Mouse (Mus musculus) layer of hippocampus, adult 2 months (tissue): ENCODE data around the gene Stx12. TPM values are rescaled to one million over a fixed set of nuclear protein-coding genes. Genes with fewer than 3 reads are reported as not detected.

ENCODE experiments used
- DNase-seq, 2 experiments: peaks; one replicate each; pipeline ENCODE4 v3.0.0; 2022; ENCODE audit warnings: low spot score in 2 of 2
- H3K27ac ChIP-seq: fragments of 200-600 bp; 2 replicates; pipeline ENCODE4 v1.8.1; 2022
- H3K4me3 ChIP-seq: fragments of 200-600 bp; 2 replicates; pipeline ENCODE4 v1.8.1; 2022; ENCODE audit warnings: mild to moderate bottlenecking
- CTCF ChIP-seq: fragments of 200-600 bp; conservative IDR thresholded peaks from 2 replicates; pipeline ENCODE4 v1.8.1; 2022; ENCODE audit warnings: antibody characterized with exemption, mild to moderate bottlenecking, moderate library complexity
- total RNA-seq, 2 experiments: library from RNA; stranded (reverse); gene quantifications; 2 replicates each; pipeline ENCODE4 v1.2.3; 2021

The Stx12 gene
- total RNA-seq, 2 experiments from 2014 or later = 105 to 108 TPM

DNA sequence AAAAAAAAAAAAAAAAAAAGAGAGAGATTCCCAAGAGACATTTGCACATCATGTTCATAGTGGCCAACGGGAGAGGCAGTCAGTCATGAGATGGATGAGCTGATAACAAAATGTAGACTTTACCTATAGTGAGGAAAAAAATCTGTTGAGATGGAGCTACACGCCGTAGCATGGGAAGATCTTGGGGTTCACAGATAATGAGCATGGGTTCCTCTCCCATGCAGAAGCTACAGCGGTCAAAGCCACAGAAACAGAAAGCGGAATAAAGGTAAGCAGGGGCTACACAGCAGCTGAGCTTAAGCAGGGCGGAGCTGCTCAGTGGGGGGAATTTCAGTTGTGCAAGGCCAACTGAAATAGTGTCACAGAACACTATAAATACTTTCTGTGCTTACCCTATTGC, 80.0 kb downstream of the Stx12 start:
- H3K4me3 ChIP-seq = no peak overlapping the region
- no peak overlapping the region for H3K27ac ChIP-seq
- no peak for DNase-seq
- no peak for TF ChIP-seq CTCF

DNA sequence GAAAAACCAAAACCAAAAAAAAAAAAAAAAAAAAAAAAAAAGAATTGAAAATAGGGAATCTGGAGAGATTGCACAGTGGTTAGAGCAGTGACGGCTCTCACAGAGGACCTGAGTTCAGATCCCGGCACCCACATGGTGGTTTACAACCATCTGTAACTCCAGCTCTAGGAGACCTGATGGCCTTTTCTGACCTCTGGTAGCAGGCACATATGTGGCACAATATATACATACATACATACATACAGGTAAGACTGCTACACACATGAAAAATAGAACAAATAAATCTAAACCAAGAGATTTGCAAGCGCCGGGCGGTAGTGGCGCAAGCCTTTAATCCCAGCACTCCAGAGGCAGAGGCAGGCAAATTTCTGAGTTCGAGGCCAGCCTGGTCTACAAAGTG, 80.4 kb downstream of the Stx12 start:
- TF ChIP-seq CTCF = no peak
- Histone ChIP-seq H3K27ac (no peak overlapping the region), H3K4me3 (no peak overlapping the region)
- DNase-seq = no peak

Other genes starting within 250 kb of the Stx12 start
- 10 to 100 TPM; 24.2 to 28.2 TPM for gene Eya3, start 245.5 kb downstream of the Stx12 start, total RNA-seq
- 1 to 10 TPM; 3.1 to 3.6 TPM for gene Xkr8, start 152.0 kb downstream of the Stx12 start, total RNA-seq
- 1 to 10 TPM; 3.6 to 4.5 TPM for gene Smpdl3b, start 127.3 kb downstream of the Stx12 start, total RNA-seq
- 10 to 100 TPM; 11.9 to 16.0 TPM for gene Rpa2, start 116.2 kb downstream of the Stx12 start, total RNA-seq
- gene Themis2, start 88.1 kb downstream of the Stx12 start, total RNA-seq = under 1 TPM; 0.54 to 0.77 TPM
- gene Ppp1r8, start 41.3 kb downstream of the Stx12 start, total RNA-seq = 10 to 100 TPM; 40.7 to 43.5 TPM
- gene Fam76a, start 38.0 kb upstream of the Stx12 start, total RNA-seq = 10 to 100 TPM; 51.2 to 54.5 TPM
- gene Fgr, start 89.6 kb upstream of the Stx12 start, total RNA-seq = under 1 TPM in 1 of 2 experiments, not detected in 1; 0.12 TPM
- gene Ahdc1, start 126.8 kb upstream of the Stx12 start, total RNA-seq = 100 to 1,000 TPM; 108 to 113 TPM
- 10 to 100 TPM; 32.0 to 33.1 TPM for gene Wasf2, start 246.0 kb upstream of the Stx12 start, total RNA-seq